28 mouse cellular contexts compared by ENCODE assay signal in the genomic region with DNA sequence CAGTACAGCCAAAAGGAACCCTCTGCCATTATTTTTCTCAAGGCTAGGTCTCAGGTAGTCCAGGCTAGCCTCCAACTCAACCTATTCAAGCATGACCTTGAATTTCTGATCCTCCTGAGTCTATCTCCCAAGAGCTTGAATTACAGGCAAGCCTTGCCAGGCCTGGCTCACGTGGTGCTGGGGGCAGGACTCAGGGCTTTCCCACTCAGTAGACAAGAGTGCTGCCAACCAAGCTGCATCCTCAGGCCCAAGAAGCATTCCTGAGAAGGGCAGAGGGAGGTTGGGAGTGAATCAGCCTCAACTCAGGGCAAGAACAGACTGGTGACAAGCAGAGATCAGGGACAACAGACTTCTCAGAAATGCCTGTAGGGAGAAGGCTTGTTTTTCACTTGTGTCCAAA. TPM values are rescaled to one million over a fixed set of nuclear protein-coding genes. Genes with fewer than 3 reads are reported as not detected.
DNase-seq lines count a peak whose midpoint lies in the region; ATAC-seq and TF ChIP-seq lines count a peak whose summit lies in the region.
"Had no signal": no experiment of that assay in that cellular context is flagged by ENCODE, and none has a peak within 500 bp of the region (broad histone marks: within the 10 kb centered on the region; RNA-seq: fewer than 3 reads in every experiment).

No protein-coding gene starts in this region.

- no peak for TF ChIP-seq EP300 in lung, postnatal 0 days (IDR thresholded peaks at IDR 0.05)
- no peak for TF ChIP-seq EP300 in stomach, postnatal 0 days (optimal IDR thresholded peaks at IDR 0.05)

- no peaks in the 10 kb centered on the region for H3K27me3 ChIP-seq in lung, postnatal 0 days (replicated peaks; ENCODE audit: insufficient read depth, low read length)
- no peaks in the 10 kb centered on the region for H3K27me3 ChIP-seq in stomach, postnatal 0 days (ENCODE audit: control insufficient read depth, insufficient read depth, low read length)
- H3K27me3 ChIP-seq in kidney, embryonic 16.5 days (ENCODE audit: insufficient read depth, low read length) = no peaks in the 10 kb centered on the region
- H3K27me3 ChIP-seq: limb, embryonic 15.5 days; liver, embryonic 13.5 days had no signal

- H3K9ac ChIP-seq in lung, postnatal 0 days (replicated peaks; ENCODE audit: low read depth) = no peak overlapping the region
- no peak overlapping the region for H3K9ac ChIP-seq in stomach, postnatal 0 days (ENCODE audit: low read length)
- no peak overlapping the region for H3K9ac ChIP-seq in kidney, embryonic 16.5 days (replicated peaks; ENCODE audit: low read length)
- H3K9ac ChIP-seq: hindbrain, embryonic 13.5 days; limb, embryonic 15.5 days; liver, embryonic 13.5 days had no signal

- peaks cover 6% of the 10 kb centered on the region; the same call in 1 of the 2 replicates for H3K4me1 ChIP-seq in lung, postnatal 0 days (ENCODE audit: insufficient read depth, low read depth, low read length)
- H3K4me1 ChIP-seq in stomach, postnatal 0 days (replicated peaks; ENCODE audit: control insufficient read depth, insufficient read depth) = no peaks in the 10 kb centered on the region; the same call in 1 of the 2 replicates
- H3K4me1 ChIP-seq in kidney, embryonic 16.5 days (ENCODE audit: insufficient read depth, low read length) = no peaks in the 10 kb centered on the region
- H3K4me1 ChIP-seq: hindbrain, embryonic 13.5 days had no signal

- H3K4me2 ChIP-seq in lung, postnatal 0 days (replicated peaks; ENCODE audit: low read depth, low read length) = no peak overlapping the region
- H3K4me2 ChIP-seq in stomach, postnatal 0 days (replicated peaks; ENCODE audit: low read depth) = no peak overlapping the region
- H3K4me2 ChIP-seq in kidney, embryonic 16.5 days (replicated peaks; ENCODE audit: low read depth, low read length) = no peak overlapping the region
- H3K4me2 ChIP-seq: heart, embryonic 11.5 days; hindbrain, embryonic 13.5 days; limb, embryonic 15.5 days; liver, embryonic 13.5 days had no signal

- H3K4me3 ChIP-seq in lung, postnatal 0 days (ENCODE audit: low read depth, low read length) = no peak overlapping the region
- H3K4me3 ChIP-seq in stomach, postnatal 0 days (ENCODE audit: low read depth, low read length) = no peak overlapping the region
- no peak overlapping the region for H3K4me3 ChIP-seq in kidney, embryonic 16.5 days (ENCODE audit: low read length)
- H3K4me3 ChIP-seq: hindbrain, embryonic 13.5 days; limb, embryonic 15.5 days; liver, embryonic 13.5 days had no signal

- H3K27ac ChIP-seq in lung, postnatal 0 days (ENCODE audit: low read length) = no peak overlapping the region
- no peak overlapping the region; the same call in 1 of the 2 replicates for H3K27ac ChIP-seq in stomach, postnatal 0 days (replicated peaks)
- H3K27ac ChIP-seq in kidney, embryonic 16.5 days (ENCODE audit: low read length) = no peak overlapping the region
- H3K27ac ChIP-seq: hindbrain, embryonic 13.5 days; limb, embryonic 15.5 days; liver, embryonic 13.5 days had no signal

- no peak for TF ChIP-seq CTCF in lung, postnatal 0 days (IDR thresholded peaks at IDR 0.05)
- no peak for TF ChIP-seq CTCF in stomach, postnatal 0 days (IDR thresholded peaks at IDR 0.05; ENCODE audit: low read depth)

- 64% methylated on average over 1 of the region's 1 CpGs for WGBS in lung, postnatal 0 days
- 73% methylated on average over 1 of the region's 1 CpGs for WGBS in stomach, postnatal 0 days
- 58% methylated on average over 1 of the region's 1 CpGs for WGBS in kidney, embryonic 16.5 days

- H3K36me3 ChIP-seq in lung, postnatal 0 days (ENCODE audit: insufficient read depth, low read length) = no peaks in the 10 kb centered on the region
- H3K36me3 ChIP-seq in stomach, postnatal 0 days (ENCODE audit: control insufficient read depth, insufficient read depth, low read length) = no peaks in the 10 kb centered on the region
- no peaks in the 10 kb centered on the region for H3K36me3 ChIP-seq in kidney, embryonic 16.5 days (ENCODE audit: insufficient read depth, low read length)
- H3K36me3 ChIP-seq: hindbrain, embryonic 13.5 days; limb, embryonic 15.5 days; liver, embryonic 13.5 days had no signal

- ATAC-seq in lung, postnatal 0 days = no peak
- ATAC-seq in stomach, postnatal 0 days (ENCODE audit: low FRiP score, low TSS enrichment) = peak; percentile 48; the same call in 1 of the 2 replicates
- no peak for ATAC-seq in kidney, embryonic 16.5 days (ENCODE audit: low FRiP score, low TSS enrichment)
- ATAC-seq: activated CD4-positive, CD25-positive, alpha-beta regulatory T cell, adult 4 months; forebrain, embryonic 16.5 days; intestine, postnatal 0 days had no signal

- DNase-seq in adrenal gland, postnatal 14 days = peak; percentile 48
- no peak for DNase-seq in adrenal gland, adult 8-10 months
- DNase-seq in lung, postnatal 10 days = peak; percentile 40
- DNase-seq in lung, postnatal 0 days (ENCODE audit: low spot score) = no peak
- DNase-seq in fat pad, adult 2 months (ENCODE audit: extremely low read depth, low read depth, low spot score) = peak; percentile 76
- no peak for DNase-seq in stomach, postnatal 0 days (ENCODE audit: low spot score)
- DNase-seq in layer of hippocampus, postnatal 36 days = no peak
- DNase-seq: adrenal gland, postnatal 36 days; cerebellum, adult 18-20 months; cerebellum, postnatal 14 days; heart, adult 18-20 months; heart, postnatal 4 days; kidney, postnatal 36 days; left cerebral cortex, postnatal 4 days; liver, embryonic 13.5 days; lung, postnatal 14 days; midbrain, embryonic 14.5 days; right cerebral cortex, postnatal 25 days; spleen, adult 18-20 months; thymus, adult 18-20 months; thymus, postnatal 36 days had no signal

- H3K9me3 ChIP-seq in lung, postnatal 0 days (ENCODE audit: low read length) = no peaks in the 10 kb centered on the region
- H3K9me3 ChIP-seq in stomach, postnatal 0 days (ENCODE audit: control insufficient read depth, low read length) = no peaks in the 10 kb centered on the region
- no peaks in the 10 kb centered on the region for H3K9me3 ChIP-seq in kidney, embryonic 16.5 days (ENCODE audit: low read length)
- H3K9me3 ChIP-seq: hindbrain, embryonic 13.5 days; limb, embryonic 15.5 days; liver, embryonic 13.5 days had no signal

RNA-seq across cellular contexts. Expression of gene Ptpn1, which starts 12.8 kb away (rescaled TPM):
- total RNA-seq in adrenal gland, postnatal 14 days (2021) = 48.2 and 54.3 TPM in 2 replicates
- total RNA-seq in adrenal gland, adult 8-10 months (2022) = 10 to 100 TPM; 56.1 to 70.3 (median 60.7) TPM
- 81.2 and 94.5 TPM in 2 replicates for polyA plus RNA-seq in lung, postnatal 0 days (2015; fragmentation: Nextera tagmentation; extraction: Ambion mirVana)
- 51.1 and 51.3 TPM in 2 replicates for polyA plus RNA-seq in stomach, postnatal 0 days (2015; fragmentation: Nextera tagmentation; extraction: Ambion mirVana)
- total RNA-seq in layer of hippocampus, postnatal 36 days (2021) = 10 to 100 TPM; 62.6 to 63.3 TPM
- 56.7 and 60.0 TPM in 2 replicates for polyA plus RNA-seq in kidney, embryonic 16.5 days (2015; fragmentation: Nextera tagmentation; extraction: Ambion mirVana)

Comparison
In these comparisons a context has a peak if more than half of its experiments do, and no peak if none do; other contexts are left out.
1. DNase-seq: peak in adrenal gland, postnatal 14 days (single experiment), lung, postnatal 10 days (single experiment) and fat pad, adult 2 months (single experiment); none in adrenal gland, adult 8-10 months (single experiment), lung, postnatal 0 days (single experiment), stomach, postnatal 0 days (single experiment) and layer of hippocampus, postnatal 36 days (0 of 2).